Mouse (Mus musculus) lung, postnatal 25 days (tissue): ENCODE data around the gene Hacl1.
A peak's percentile ranks its signal among the peaks of the same experiment; 100 is the strongest.

Experiments
- DNase-seq: peaks from one replicate; pipeline ENCODE4 v3.0.0; 2022; ENCODE audit warnings: low spot score

Gene Hacl1

GRCm38 (mm10) chr14:31640890-31641505 lies at the start of gene Hacl1, which contains the start of gene Btd:
TSS of gene Hacl1 (minus strand) at chr14:31641286.
TSS of gene Btd (plus strand) at chr14:31641028.
- DNase-seq: peak; percentile 96

GRCm38 (mm10) chr14:31686231-31686630 lies 45.1 kb upstream of the Hacl1 start:
- no peak for DNase-seq

GRCm38 (mm10) chr14:31685680-31686079 lies 44.6 kb upstream of the Hacl1 start:
- no peak for DNase-seq

GRCm38 (mm10) chr14:31684343-31685040 lies 43.4 kb upstream of the Hacl1 start:
- no peak for DNase-seq

GRCm38 (mm10) chr14:31683610-31684009 lies 42.5 kb upstream of the Hacl1 start:
- DNase-seq: no peak

GRCm38 (mm10) chr14:31681931-31682555 lies 41.0 kb upstream of the Hacl1 start:
- DNase-seq: no peak

GRCm38 (mm10) chr14:31681291-31681690 lies 40.2 kb upstream of the Hacl1 start:
- no peak for DNase-seq

- DNase-seq: no peak
These were observed 39.6 kb upstream of the Hacl1 start for GRCm38 (mm10) chr14:31680656-31681055.

- no peak for DNase-seq
These were observed 30.7 kb upstream of the Hacl1 start for GRCm38 (mm10) chr14:31671635-31672320.

GRCm38 (mm10) chr14:31669642-31670490 lies 28.8 kb upstream of the Hacl1 start:
- peak; percentile 68 for DNase-seq

GRCm38 (mm10) chr14:31669161-31669611 lies 28.1 kb upstream of the Hacl1 start:
- DNase-seq: peak; percentile 70

GRCm38 (mm10) chr14:31668326-31668725 lies 27.2 kb upstream of the Hacl1 start:
- DNase-seq: no peak

GRCm38 (mm10) chr14:31667741-31668140 lies 26.7 kb upstream of the Hacl1 start:
- no peak for DNase-seq

GRCm38 (mm10) chr14:31666931-31667705 lies 26.0 kb upstream of the Hacl1 start:
- no peak for DNase-seq

GRCm38 (mm10) chr14:31665566-31665940 lies 24.5 kb upstream of the Hacl1 start:
- no peak for DNase-seq

GRCm38 (mm10) chr14:31664903-31665565 lies 23.9 kb upstream of the Hacl1 start:
- no peak for DNase-seq

GRCm38 (mm10) chr14:31664100-31664902 lies 23.2 kb upstream of the Hacl1 start:
- no peak for DNase-seq

- DNase-seq: no peak
These were observed 22.5 kb upstream of the Hacl1 start for GRCm38 (mm10) chr14:31663376-31664099.
